Mouse (Mus musculus) lung, postnatal 0 days (tissue): ENCODE data around the gene Tmem60. TPM values are rescaled to one million over a fixed set of nuclear protein-coding genes. Genes with fewer than 3 reads are reported as not detected.

Experiments
- ATAC-seq: fragments of 200-750 bp; cut with Nextera tagmentation; 2 replicates; pipeline ENCODE4 v1.8.0; 2017; ENCODE audit warnings: moderate library complexity
- DNase-seq: peaks from one replicate; pipeline ENCODE4 v3.0.0-alpha.2; 2016; ENCODE audit warnings: low spot score
- H3K27ac ChIP-seq: fragments of 300-500 bp; sonication (generic); 2 replicates; pipeline ENCODE4 v1.5.1; 2014; ENCODE audit warnings: antibody characterized with exemption, mild to moderate bottlenecking, low read length, mixed read lengths
- H3K27me3 ChIP-seq: fragments of 300-500 bp; sonication (generic); replicated peaks from 2 replicates; pipeline ENCODE4 v1.6.1; 2014; ENCODE audit warnings: low read length, mixed read lengths; ENCODE audit not compliant: insufficient read depth
- H3K36me3 ChIP-seq: fragments of 300-500 bp; sonication (generic); 2 replicates; pipeline ENCODE4 v1.6.1; 2014; ENCODE audit warnings: low read length, mixed read lengths; ENCODE audit not compliant: insufficient read depth
- H3K4me1 ChIP-seq: fragments of 300-500 bp; sonication (generic); 2 replicates; pipeline ENCODE4 v1.6.1; 2014; ENCODE audit warnings: antibody characterized with exemption, low read depth, low read length, mixed read lengths; ENCODE audit not compliant: insufficient read depth
- H3K4me2 ChIP-seq: fragments of 300-500 bp; sonication (generic); replicated peaks from 2 replicates; pipeline ENCODE4 v1.6.1; 2014; ENCODE audit warnings: low read depth, mild to moderate bottlenecking, low read length, moderate library complexity, mixed read lengths
- H3K4me3 ChIP-seq: fragments of 300-500 bp; sonication (generic); 2 replicates; pipeline ENCODE4 v1.5.1; 2014; ENCODE audit warnings: low read depth, low read length
- H3K9ac ChIP-seq: fragments of 300-500 bp; sonication (generic); replicated peaks from 2 replicates; pipeline ENCODE4 v1.6.1; 2014; ENCODE audit warnings: low read depth, mild to moderate bottlenecking
- H3K9me3 ChIP-seq: fragments of 300-500 bp; sonication (generic); 2 replicates; pipeline ENCODE4 v1.6.1; 2016; ENCODE audit warnings: low read length, mixed read lengths
- CTCF ChIP-seq: IDR thresholded peaks from 2 replicates; pipeline ENCODE4 v1.5.1; 2016; ENCODE audit warnings: antibody characterized with exemption, mild to moderate bottlenecking
- EP300 ChIP-seq: IDR thresholded peaks from 2 replicates; pipeline ENCODE4 v1.6.1; 2016; ENCODE audit warnings: antibody characterized with exemption, mild to moderate bottlenecking, control low read depth
- WGBS: fragments of 180-500 bp; shearing (Covaris S2); extraction: QIAGEN DNeasy Blood & Tissue Kit; methylation state at CpG from one replicate; pipeline ENCODE4 v1.1.7; 2014; 5-methylcytosine and 5-hydroxymethylcytosine counted together
- polyA plus RNA-seq: library from polyadenylated mRNA; unstranded; fragments of >200 nt; fragmentation: Nextera tagmentation; extraction: Ambion mirVana; gene quantifications from 2 replicates; pipeline ENCODE4 v1.2.1, GENCODE M21; 2015

The Tmem60 gene
- polyA plus RNA-seq, 1 experiment from 2014 or later, result 52.2 TPM

DNA sequence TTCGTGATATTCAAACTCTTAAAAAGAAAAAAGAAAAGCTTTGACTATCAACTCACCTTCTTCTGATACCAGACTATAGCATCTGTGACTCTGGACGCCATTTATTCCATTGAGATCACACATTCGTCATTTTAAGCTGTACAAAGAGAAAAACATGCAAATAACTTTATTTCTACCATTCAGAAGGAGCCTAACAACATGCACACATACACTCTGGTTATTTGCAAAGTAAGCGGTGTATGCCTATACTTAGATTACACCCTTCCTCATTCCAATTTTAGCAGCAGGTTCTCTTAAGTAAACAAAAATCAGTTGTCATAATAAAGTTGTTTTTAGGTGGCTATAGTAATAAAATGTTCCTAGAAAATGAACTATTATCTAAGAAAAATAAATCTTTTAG, 26.9 kb upstream of the Tmem60 start:
- Histone ChIP-seq H3K27ac (no peak overlapping the region), H3K4me2 (no peak overlapping the region), H3K9me3 (no peaks in the 10 kb centered on the region), H3K4me1 (no peaks in the 10 kb centered on the region), H3K27me3 (no peaks in the 10 kb centered on the region), H3K36me3 (no peaks in the 10 kb centered on the region), H3K9ac (no peak overlapping the region), H3K4me3 (no peak overlapping the region)
- ATAC-seq, result no peak
- WGBS, result 70% methylated on average over 4 of the region's 4 CpGs
- DNase-seq, result no peak
- TF ChIP-seq CTCF (no peak), EP300 (no peak)

DNA sequence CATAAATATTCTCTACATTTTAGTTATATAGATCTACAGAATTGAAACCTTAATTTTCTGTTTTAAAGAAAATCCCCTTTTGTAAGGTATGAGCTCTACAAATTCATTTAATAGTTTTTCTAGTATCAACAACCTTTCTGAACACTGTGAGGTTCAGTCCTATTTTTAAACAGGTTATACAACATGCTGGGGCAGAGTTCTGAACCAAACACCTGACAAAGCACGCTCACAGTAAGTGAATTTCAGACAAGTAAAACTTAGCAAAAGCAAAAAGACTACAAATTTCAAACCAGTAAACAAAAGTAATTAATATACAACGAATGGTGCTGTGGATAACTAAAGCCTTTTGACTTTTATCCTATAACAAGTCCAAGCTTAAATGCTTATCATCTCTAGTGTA, 23.6 kb upstream of the Tmem60 start:
- Histone ChIP-seq H3K9me3 (no peaks in the 10 kb centered on the region), H3K9ac (no peak overlapping the region), H3K4me1 (no peaks in the 10 kb centered on the region), H3K36me3 (no peaks in the 10 kb centered on the region), H3K4me2 (no peak overlapping the region), H3K4me3 (no peak overlapping the region), H3K27me3 (no peaks in the 10 kb centered on the region), H3K27ac (no peak overlapping the region)
- ATAC-seq (no peak), DNase-seq (no peak)
- WGBS, result 89% methylated on average over 2 of the region's 2 CpGs
- no peak for TF ChIP-seq CTCF
- no peak for TF ChIP-seq EP300

GRCm38 (mm10) chr5:20860565-20860964, 21.4 kb upstream of the Tmem60 start:
- H3K27ac ChIP-seq, result no peak overlapping the region
- no peak overlapping the region for H3K9ac ChIP-seq
- H3K4me3 ChIP-seq, result no peak overlapping the region
- 85% methylated on average over 4 of the region's 4 CpGs for WGBS
- H3K27me3 ChIP-seq, result no peaks in the 10 kb centered on the region
- H3K4me1 ChIP-seq, result no peaks in the 10 kb centered on the region
- TF ChIP-seq CTCF, result no peak
- no peak overlapping the region for H3K4me2 ChIP-seq
- H3K9me3 ChIP-seq, result no peaks in the 10 kb centered on the region
- no peak for DNase-seq
- no peak for ATAC-seq
- no peaks in the 10 kb centered on the region for H3K36me3 ChIP-seq

GRCm38 (mm10) chr5:20861901-20862300, 20.1 kb upstream of the Tmem60 start:
- 95% methylated on average over 2 of the region's 2 CpGs for WGBS
- Histone ChIP-seq H3K9ac (no peak overlapping the region), H3K4me1 (no peaks in the 10 kb centered on the region), H3K4me3 (no peak overlapping the region), H3K4me2 (no peak overlapping the region), H3K36me3 (no peaks in the 10 kb centered on the region), H3K27me3 (no peaks in the 10 kb centered on the region), H3K9me3 (no peaks in the 10 kb centered on the region), H3K27ac (no peak overlapping the region)
- no peak for DNase-seq
- TF ChIP-seq EP300 (no peak), CTCF (no peak)
- ATAC-seq, result no peak

- Histone ChIP-seq H3K4me3 (no peak overlapping the region), H3K9me3 (no peaks in the 10 kb centered on the region), H3K4me1 (no peaks in the 10 kb centered on the region), H3K36me3 (no peaks in the 10 kb centered on the region), H3K27me3 (no peaks in the 10 kb centered on the region), H3K9ac (no peak overlapping the region), H3K27ac (no peak overlapping the region), H3K4me2 (no peak overlapping the region)
- ATAC-seq (no peak), DNase-seq (no peak)
- no peak for TF ChIP-seq EP300
- TF ChIP-seq CTCF, result no peak
- WGBS, result 56% methylated on average over 4 of the region's 4 CpGs
Measured at GRCm38 (mm10) chr5:20864216-20864969, 17.6 kb upstream of the Tmem60 start.

DNA sequence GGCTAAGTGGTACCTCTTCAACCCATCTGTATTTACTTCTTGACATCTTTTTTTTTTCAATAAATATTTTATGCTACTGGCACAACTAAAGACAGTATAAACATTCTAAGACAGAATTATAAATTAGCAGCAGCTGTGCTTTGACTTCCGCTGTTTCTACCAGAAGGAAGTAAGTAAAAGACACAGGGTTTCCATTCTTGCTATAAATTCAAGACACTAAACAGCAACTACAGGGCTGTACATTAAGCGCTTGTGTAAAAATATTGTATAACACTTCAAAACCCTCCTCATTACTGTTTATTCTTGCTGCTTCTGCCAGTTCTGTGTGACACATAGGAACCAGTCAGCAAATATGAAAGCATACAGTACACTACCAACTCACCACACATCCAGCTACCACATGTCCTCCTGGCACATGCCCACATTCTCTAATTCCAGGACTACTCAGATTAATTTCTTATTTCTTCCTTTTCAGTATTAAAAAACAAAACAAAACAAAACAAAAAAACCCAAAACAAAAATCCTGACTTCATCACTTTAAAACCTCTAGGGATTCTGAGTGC, 16.7 kb upstream of the Tmem60 start:
- no peaks in the 10 kb centered on the region for H3K9me3 ChIP-seq
- H3K27me3 ChIP-seq, result no peaks in the 10 kb centered on the region
- WGBS, result 48% methylated on average over 2 of the region's 2 CpGs
- no peaks in the 10 kb centered on the region for H3K4me1 ChIP-seq
- H3K36me3 ChIP-seq, result no peaks in the 10 kb centered on the region
- no peak overlapping the region for H3K4me3 ChIP-seq
- H3K4me2 ChIP-seq, result no peak overlapping the region
- no peak overlapping the region for H3K9ac ChIP-seq
- DNase-seq (no peak), ATAC-seq (no peak)
- TF ChIP-seq EP300, result no peak
- TF ChIP-seq CTCF, result no peak
- no peak overlapping the region for H3K27ac ChIP-seq
